Mouse (Mus musculus) 416B (cell line): ENCODE data around the gene Olfr1442.
"Not testable (repeated sequence)": the region's sequence is repeated elsewhere in the genome, so short reads cannot be mapped to it uniquely, and the experiment has no call there.

ENCODE experiments used
- DNase-seq: peaks from one replicate; pipeline ENCODE4 v3.0.0; 2011; ENCODE audit warnings: low read depth

Olfr1442 gene

GRCm38 (mm10) chr19:12670139-12670538 lies at the start of gene Olfr1442:
Gene Olfr1442 (plus strand): TSS chr19:12670439.
- DNase-seq, result no peak

- peak; percentile 87 for DNase-seq
These were observed 37.1 kb upstream of the Olfr1442 start, which contains the start of gene Glyat for GRCm38 (mm10) chr19:12633176-12633575. Gene Glyat (plus strand): TSS chr19:12633308.

GRCm38 (mm10) chr19:12634259-12634658 lies 36.0 kb upstream of the Olfr1442 start:
- no peak for DNase-seq

- DNase-seq, result peak; percentile 38
These were observed 35.3 kb upstream of the Olfr1442 start for GRCm38 (mm10) chr19:12634963-12635362.

- no peak for DNase-seq
These were observed 33.4 kb upstream of the Olfr1442 start for GRCm38 (mm10) chr19:12636863-12637262.

- DNase-seq, result no peak
These were observed 32.2 kb upstream of the Olfr1442 start for GRCm38 (mm10) chr19:12638049-12638448.

GRCm38 (mm10) chr19:12649511-12649910 lies 20.7 kb upstream of the Olfr1442 start:
- no peak for DNase-seq

- no peak for DNase-seq
These were observed 4.1 kb upstream of the Olfr1442 start for GRCm38 (mm10) chr19:12666156-12666555.

- not testable (repeated sequence) for DNase-seq
These were observed 1.6 kb upstream of the Olfr1442 start for GRCm38 (mm10) chr19:12668601-12669000.

- DNase-seq, result no peak
These were observed 812 bp downstream of the Olfr1442 start for GRCm38 (mm10) chr19:12671051-12671450.

GRCm38 (mm10) chr19:12677812-12678211 lies 7.6 kb downstream of the Olfr1442 start, which contains the start of gene Olfr1443:
Gene Olfr1443 (plus strand): TSS chr19:12678112.
- no peak for DNase-seq

GRCm38 (mm10) chr19:12684638-12685037 lies 14.4 kb downstream of the Olfr1442 start:
- DNase-seq, result no peak

GRCm38 (mm10) chr19:12685231-12685630 lies 15.0 kb downstream of the Olfr1442 start:
- no peak for DNase-seq

- no peak for DNase-seq
These were observed 25.4 kb downstream of the Olfr1442 start, which contains the start of gene Keg1 for GRCm38 (mm10) chr19:12695590-12695989. Gene Keg1 (plus strand): TSS chr19:12695786.

GRCm38 (mm10) chr19:12696221-12696620 lies 26.0 kb downstream of the Olfr1442 start:
- no peak for DNase-seq

- DNase-seq, result no peak
These were observed 38.2 kb downstream of the Olfr1442 start for GRCm38 (mm10) chr19:12708458-12708857.

GRCm38 (mm10) chr19:12708986-12709385 lies 38.7 kb downstream of the Olfr1442 start:
- DNase-seq, result no peak

- DNase-seq, result no peak
These were observed 49.0 kb downstream of the Olfr1442 start for GRCm38 (mm10) chr19:12719189-12719588.

GRCm38 (mm10) chr19:12720463-12720862 lies 50.2 kb downstream of the Olfr1442 start:
- DNase-seq, result peak; percentile 25

GRCm38 (mm10) chr19:12720919-12721318 lies 50.7 kb downstream of the Olfr1442 start:
- DNase-seq, result not testable (repeated sequence)

GRCm38 (mm10) chr19:12721596-12721995 lies 51.4 kb downstream of the Olfr1442 start:
- DNase-seq, result not testable (repeated sequence)

GRCm38 (mm10) chr19:12722308-12722707 lies 52.1 kb downstream of the Olfr1442 start:
- peak; percentile 46 for DNase-seq

GRCm38 (mm10) chr19:12725851-12726250 lies 55.6 kb downstream of the Olfr1442 start:
- DNase-seq, result no peak
